Mouse (Mus musculus) bone marrow, adult 2 months (tissue): ENCODE results near the gene Abca14.

Experiments used
- CTCF ChIP-seq: fragments of 200-500 bp; IDR thresholded peaks from 2 replicates; pipeline ENCODE4 v1.5.1; 2011; ENCODE audit warnings: low read length, control low read depth; ENCODE audit not compliant: control insufficient read depth, insufficient read depth
- POLR2A ChIP-seq: fragments of 200-500 bp; IDR thresholded peaks from 2 replicates; pipeline ENCODE4 v1.6.1; 2011; ENCODE audit warnings: low read depth, mild to moderate bottlenecking, control low read depth, low read length, borderline replicate concordance; ENCODE audit not compliant: control insufficient read depth

GRCm38 (mm10) chr7:120174723-120175504 lies 28.8 kb upstream of the Abca14 start:
- TF ChIP-seq CTCF (no peak), POLR2A (no peak)
